Mouse (Mus musculus): Measurements from ENCODE around the gene Kera. TPM values are rescaled to one million over a fixed set of nuclear protein-coding genes. Genes with fewer than 3 reads are reported as not detected.

The Kera gene
- total RNA-seq, 2 experiments from 2014 or later = 0.98 to 5.8 TPM

Other genes with a start within 250 kb of the Kera start
- 100 to 1,000 TPM; 239 to 377 TPM for gene Dcn, start 127.3 kb upstream of the Kera start, total RNA-seq (2021)
- gene Lum, start 41.8 kb upstream of the Kera start, total RNA-seq (2021) = 10 to 100 TPM; 19.0 to 19.7 TPM
- not detected for gene Epyc, start 37.2 kb downstream of the Kera start, total RNA-seq (2021)
- not detected for gene Ccer1, start 86.2 kb downstream of the Kera start, total RNA-seq (2021)
- gene C030005K15Rik, start 119.9 kb downstream of the Kera start, total RNA-seq (2021) = not detected

Data from gastrocnemius, adult 18-20 months (tissue).